Mouse (Mus musculus): ENCODE measurements around the gene Dut.
A peak's percentile ranks its signal among the peaks of the same experiment; 100 is the strongest.

Dut gene

DNA sequence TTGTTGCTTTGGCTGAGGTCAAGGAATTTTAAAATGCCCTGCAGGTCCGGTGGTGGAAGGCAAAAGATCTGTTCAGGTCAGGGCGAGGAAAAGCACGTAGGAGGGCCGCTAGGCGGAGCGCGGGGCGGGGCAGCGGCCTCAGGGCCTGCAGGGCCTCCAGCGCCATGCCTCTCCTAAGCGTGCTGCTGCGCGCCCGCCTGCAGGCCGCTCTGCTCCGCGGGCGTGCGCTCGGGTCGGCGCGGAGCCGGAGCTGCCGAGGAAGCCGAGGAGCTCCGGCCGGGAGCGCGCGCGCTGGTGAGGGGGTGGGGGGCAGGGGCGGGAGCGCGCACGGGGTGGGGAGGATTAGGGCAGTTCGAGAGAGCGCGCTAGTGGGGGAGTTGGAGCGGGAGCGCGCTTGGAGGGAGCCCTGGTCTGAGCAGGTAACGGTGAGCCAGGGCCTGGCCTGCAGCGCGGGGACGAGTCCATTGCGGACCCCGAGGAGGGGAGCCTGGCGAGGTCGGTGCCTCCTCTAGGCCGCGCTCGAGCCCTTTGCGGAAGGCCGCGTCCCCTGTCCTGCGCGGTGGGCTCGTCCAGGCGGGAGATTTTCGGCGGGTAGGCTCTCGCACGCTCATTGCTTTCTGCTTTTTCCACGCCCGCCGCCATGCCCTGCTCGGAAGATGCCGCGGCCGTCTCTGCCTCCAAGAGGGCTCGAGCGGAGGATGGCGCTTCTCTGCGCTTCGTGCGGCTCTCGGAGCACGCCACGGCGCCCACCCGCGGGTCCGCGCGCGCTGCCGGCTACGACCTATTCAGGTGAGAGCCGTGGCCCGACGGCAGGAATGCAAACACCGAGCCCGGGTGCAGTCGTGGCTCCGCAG is at the start of gene Dut:
Gene Dut (plus strand): TSS at position 83 of the 854 bp plus-strand sequence.
- peak; percentile 97 for DNase-seq

DNA sequence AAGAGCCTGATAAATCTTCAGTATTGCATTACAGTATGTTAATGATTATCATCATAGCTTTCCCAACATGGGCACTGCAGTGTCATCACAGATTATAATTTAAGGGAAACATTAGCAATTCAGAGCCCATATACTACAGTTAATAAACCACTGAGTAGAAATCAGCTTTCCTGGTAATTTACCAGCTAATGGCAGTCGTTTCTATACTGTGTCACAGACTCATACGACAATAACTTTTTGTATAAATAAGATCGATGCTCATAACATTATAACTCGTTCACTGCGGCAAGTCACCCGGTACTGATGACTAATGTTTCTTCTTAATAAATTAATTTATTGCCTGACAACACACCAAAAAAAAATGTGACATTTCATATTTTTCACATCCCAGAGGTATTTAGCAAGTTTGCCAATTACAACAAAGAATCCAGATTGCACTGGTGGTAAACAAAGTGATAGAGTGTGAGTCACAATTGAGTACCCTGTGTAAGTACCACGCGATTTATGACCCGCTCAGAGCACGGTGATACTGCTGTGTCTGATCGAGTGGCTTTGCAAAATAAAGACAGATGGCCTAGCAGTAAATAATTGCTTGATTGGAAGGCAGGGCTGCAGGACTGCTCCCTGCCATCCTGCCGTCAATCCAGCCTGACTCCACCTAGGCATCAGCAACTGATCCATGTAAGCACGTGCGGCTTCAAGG is 37.9 kb upstream of the Dut start:
- DNase-seq, result no peak

- no peak for DNase-seq
Measured at GRCm38 (mm10) chr2:125211831-125212510, 35.0 kb upstream of the Dut start.

GRCm38 (mm10) chr2:125214592-125214991 is 32.4 kb upstream of the Dut start:
- peak; percentile 72 for DNase-seq

DNA sequence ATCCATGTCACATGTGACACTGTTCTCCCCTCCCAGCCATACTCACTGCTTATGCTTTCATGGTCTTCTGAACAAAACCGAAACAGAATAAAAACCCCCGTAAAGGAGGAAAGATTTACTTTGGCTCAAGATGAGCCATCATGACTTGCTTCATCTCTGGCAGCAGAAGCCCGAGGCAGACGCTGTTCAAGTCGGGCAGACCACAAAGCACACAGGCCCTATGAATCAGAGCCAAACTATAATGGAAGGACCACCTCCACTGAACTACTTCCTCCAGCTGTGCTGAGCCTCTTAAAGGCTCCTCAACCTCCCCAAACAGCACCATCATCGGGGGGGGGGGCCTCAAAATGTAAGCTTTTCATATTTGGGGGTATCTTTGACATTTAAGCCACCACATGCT is 29.7 kb upstream of the Dut start:
- no peak for DNase-seq

GRCm38 (mm10) chr2:125218566-125218965 is 28.4 kb upstream of the Dut start:
- no peak for DNase-seq

DNA sequence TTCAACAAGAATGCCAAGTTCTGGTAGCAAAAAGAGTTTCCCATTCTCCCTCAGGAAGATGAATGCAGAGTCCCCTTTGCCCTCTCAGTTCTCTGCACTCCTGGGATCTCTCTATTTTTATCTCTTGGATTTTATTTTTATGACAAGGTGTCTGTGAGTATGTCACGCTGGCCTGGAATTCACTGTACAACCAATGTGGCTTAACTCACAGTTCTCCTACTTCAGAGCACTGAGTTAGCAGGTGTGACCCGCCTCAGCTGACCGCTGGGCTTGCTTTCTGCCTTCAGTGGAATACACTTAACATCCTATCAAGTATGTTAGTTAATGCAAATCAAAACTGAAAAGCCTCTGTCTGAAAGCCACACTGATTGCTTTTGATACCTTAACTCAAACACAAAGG is 27.7 kb upstream of the Dut start:
- DNase-seq, result no peak

DNA sequence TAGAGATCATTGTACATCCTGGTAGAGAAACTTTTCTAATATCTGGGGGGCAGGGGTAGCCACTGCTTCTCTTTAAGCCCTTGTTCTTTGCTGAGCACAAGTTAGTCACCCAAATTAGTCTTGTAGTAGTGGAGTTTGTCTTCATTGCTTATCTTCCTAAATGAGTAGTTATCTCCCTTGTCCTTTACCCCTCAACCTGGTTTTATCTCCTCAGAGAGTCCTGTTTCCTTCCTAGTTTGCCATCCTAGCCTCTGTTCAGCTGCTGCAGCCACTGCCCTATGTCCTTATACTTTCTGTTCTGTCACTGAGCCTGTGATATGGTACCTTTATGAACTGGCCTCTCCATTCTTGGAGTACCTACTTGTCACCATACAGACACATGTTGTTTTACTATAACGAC is 25.3 kb upstream of the Dut start:
- no peak for DNase-seq

GRCm38 (mm10) chr2:125228472-125229409 is 18.2 kb upstream of the Dut start:
- DNase-seq, result no peak

- DNase-seq, result no peak
Measured at GRCm38 (mm10) chr2:125232183-125232582, 14.8 kb upstream of the Dut start.

- no peak for DNase-seq
Measured at GRCm38 (mm10) chr2:125233537-125233936, 13.5 kb upstream of the Dut start.

DNA sequence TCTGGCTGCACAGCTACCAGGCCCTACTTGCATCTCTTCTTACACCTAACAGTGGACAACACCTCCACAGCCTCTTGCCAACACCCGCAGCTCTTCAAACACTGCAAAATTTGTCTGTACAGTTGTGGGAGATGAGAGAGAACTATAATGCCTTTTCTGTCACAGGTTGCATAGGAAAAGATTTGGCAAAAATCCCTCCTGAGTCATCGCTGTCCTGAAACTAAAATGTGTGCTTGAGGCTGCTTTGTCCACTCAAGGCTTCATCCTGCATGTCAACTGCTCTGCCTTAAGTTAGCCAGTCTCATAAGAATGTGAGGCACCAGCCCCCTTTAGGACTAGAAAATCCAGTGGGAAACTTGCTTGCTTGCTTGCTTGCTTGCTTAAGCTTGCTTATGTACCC is 12.9 kb upstream of the Dut start:
- DNase-seq, result no peak

- DNase-seq, result no peak
Measured at GRCm38 (mm10) chr2:125245545-125246285, 1.3 kb upstream of the Dut start.

DNA sequence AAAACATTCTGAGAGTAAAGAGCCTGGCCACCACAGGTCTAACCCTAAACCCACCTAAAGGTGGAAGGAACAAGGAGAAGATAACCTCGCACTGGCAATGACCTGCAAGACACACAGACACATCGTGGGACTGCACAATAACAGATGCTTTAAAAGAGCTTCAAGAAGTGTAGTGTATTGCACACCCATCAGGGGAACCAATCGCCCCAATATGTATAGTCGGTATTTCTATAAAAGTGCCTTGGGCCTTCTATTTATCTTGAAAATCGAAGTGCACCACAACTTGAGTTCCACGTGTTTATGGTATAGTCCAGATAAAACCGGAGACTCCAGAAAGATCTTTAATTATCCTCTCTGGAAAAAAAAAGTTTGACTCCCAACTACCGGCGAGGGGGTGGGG is 321 bp upstream of the Dut start:
- DNase-seq, result no peak

DNA sequence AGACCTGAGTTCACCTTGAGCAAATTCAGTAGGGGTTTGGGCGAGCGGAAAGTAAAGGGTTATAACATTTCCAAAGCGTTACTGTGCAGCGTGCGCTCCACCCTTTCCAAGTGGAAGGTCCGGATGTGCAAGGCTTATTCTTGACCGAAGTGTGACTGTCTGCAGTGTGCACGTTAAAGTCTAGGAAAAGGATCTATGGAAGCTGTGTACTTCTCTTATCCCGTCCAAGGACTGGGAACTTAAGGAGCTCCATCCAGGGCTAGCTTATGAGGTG is 909 bp downstream of the Dut start:
- DNase-seq, result no peak

- DNase-seq, result no peak
Measured at GRCm38 (mm10) chr2:125248256-125248655, 1.3 kb downstream of the Dut start.

DNA sequence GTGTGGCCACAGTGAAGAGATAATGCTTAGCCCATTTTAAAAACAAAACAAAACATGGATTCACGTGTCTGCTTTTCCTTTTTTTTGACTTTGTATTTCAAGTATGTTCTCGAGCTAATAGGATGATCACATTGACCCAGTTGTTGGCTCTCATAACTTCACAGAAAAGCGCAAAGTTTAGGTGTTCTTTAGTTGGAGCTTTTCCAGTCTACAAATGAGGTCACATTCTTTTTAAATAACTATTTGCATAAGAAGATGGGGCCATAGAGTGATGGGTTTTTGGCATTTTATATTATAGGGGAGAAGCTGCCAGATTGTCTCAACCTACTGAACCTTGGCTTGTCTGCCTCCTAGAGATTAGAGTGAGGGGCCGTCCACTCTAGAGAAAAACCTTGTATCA is 2.3 kb downstream of the Dut start:
- no peak for DNase-seq

DNA sequence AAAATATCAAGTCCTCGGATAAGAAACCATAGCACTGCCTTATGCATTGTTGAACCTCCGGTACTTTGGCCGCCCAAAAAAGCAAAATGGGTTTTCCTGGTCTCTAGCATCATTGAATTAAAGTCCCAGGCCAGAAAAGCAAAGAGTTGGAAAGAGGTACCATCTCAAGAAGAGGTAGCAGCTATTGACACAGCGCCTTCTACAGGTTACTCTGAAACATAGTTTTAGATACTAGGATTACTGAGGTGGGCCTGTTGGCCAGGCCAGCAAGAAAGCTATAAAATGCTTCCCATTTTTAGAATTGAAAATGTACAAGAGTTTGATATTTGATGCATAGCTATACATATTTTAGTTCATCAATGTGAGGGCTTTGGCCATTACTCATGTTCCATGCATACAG is 2.9 kb downstream of the Dut start:
- DNase-seq, result no peak

DNA sequence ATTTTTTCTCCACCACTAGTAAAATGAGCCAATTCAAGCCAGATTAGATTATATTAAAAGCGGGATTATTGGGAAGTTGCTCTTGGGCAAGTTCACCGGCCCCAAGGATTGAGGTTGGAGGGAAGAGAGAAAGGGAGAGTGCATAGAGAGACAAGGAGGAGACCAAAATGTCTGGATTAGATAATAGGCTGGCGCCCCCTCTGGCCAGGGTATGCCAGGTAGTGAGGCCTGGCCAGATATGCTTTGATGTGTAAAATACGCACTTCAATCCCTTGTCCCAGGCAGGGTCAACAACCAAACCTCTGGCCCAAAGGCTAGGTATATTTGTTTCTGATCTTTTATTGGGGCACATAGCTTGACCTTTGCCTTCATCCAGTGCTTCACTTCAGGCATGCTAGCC is 4.8 kb downstream of the Dut start:
- DNase-seq, result no peak

GRCm38 (mm10) chr2:125252275-125252674 is 5.3 kb downstream of the Dut start:
- peak; percentile 55 for DNase-seq

DNA sequence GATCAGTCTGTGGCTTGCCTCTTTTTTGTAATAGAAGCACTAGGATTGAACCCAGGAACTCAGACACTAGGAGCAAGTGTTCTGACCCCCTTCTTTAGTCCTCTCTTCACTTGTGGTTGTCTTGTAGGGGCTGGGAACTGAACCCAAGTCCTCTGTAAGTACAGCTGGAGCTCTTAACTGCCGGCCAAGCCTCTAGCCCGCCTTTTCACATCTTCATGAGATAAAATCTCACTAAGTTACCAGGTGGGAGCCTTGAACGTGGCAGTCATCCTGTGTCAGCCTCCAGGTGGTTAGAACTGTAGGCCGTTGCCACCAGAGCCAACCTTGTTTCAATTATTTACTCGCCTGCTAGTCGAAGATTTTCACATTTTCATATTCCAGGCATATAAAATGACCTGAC is 6.7 kb downstream of the Dut start:
- DNase-seq, result no peak

- no peak for DNase-seq
Measured at GRCm38 (mm10) chr2:125254630-125255029, 7.6 kb downstream of the Dut start.

All from kidney, postnatal 14 days (tissue).